Mouse (Mus musculus): ENCODE measurements around the gene Syn3. TPM values are rescaled to one million over a fixed set of nuclear protein-coding genes. Genes with fewer than 3 reads are reported as not detected.

Syn3 gene
- polyA plus RNA-seq, 1 experiment from 2014 or later: 8.5 TPM

DNA sequence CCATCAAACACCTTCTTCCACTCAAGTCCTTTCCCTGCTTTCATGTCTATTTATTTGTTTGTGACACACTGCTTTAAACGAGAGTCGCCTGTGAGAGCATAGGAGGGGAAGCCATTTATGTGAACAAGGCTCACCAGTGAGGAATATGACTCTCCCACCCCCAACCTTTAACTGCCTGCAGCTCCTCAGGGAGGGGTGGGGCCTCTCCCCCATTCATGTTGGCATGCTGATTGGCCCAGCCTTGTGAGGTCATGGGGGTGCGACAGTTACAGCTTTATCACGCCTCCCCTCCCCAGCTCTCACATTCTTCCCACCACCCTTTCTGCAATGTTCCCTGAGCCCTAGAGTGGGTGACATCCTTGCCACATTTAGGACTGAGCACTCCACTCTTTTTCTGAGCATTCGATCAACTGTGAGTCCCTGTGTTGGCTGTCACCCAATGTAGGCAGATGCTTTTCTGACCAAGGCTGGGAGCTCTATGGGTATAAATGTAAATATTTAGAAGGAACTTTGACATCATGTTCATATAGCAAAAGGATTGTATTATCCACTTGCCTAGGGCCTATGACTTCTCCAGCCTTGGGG, 361.0 kb downstream of the Syn3 start:
- Histone ChIP-seq H3K9ac (ENCODE audit: low read length) (no peak overlapping the region), H3K4me3 (ENCODE audit: low read depth, low read length) (no peak overlapping the region), H3K27me3 (replicated peaks; ENCODE audit: control insufficient read depth, insufficient read depth, low read length) (no peaks in the 10 kb centered on the region), H3K27ac (ENCODE audit: low read depth, low read length) (no peak overlapping the region), H3K4me2 (ENCODE audit: low read length) (no peak overlapping the region), H3K36me3 (ENCODE audit: control insufficient read depth, insufficient read depth, low read length) (no peaks in the 10 kb centered on the region), H3K4me1 (ENCODE audit: control insufficient read depth, insufficient read depth, low read length) (no peaks in the 10 kb centered on the region), H3K9me3 (replicated peaks; ENCODE audit: control insufficient read depth, low read length) (no peaks in the 10 kb centered on the region)
- ATAC-seq (no peak), DNase-seq (ENCODE audit: low spot score) (no peak)
- 68% methylated on average over 5 of the region's 5 CpGs for WGBS

DNA sequence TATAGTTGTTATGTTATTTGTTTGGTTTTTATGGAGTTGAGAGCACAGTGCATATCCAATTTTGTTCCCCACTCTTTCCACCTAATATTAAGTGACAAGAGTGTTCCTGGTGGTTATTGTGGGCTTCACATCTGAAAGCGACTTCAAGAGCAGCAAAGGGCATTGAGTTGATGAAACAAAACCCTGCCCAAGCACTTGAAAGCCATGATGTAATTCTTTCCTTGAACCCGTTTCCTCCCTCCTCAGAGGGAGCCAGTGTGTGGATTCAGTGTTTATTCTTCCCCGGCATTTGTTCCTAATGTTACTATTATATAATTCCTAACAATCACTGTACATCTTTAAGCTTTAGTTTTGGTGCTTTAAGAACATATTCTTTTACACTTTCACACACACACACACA, 361.6 kb downstream of the Syn3 start:
- DNase-seq (ENCODE audit: low spot score): no peak
- no peak overlapping the region for H3K4me3 ChIP-seq (ENCODE audit: low read depth, low read length)
- no peaks in the 10 kb centered on the region for H3K27me3 ChIP-seq (replicated peaks; ENCODE audit: control insufficient read depth, insufficient read depth, low read length)
- no peak overlapping the region for H3K27ac ChIP-seq (ENCODE audit: low read depth, low read length)
- H3K4me2 ChIP-seq (ENCODE audit: low read length): no peak overlapping the region
- no peaks in the 10 kb centered on the region for H3K36me3 ChIP-seq (ENCODE audit: control insufficient read depth, insufficient read depth, low read length)
- WGBS: 47% methylated on average over 3 of the region's 3 CpGs
- ATAC-seq: no peak
- H3K4me1 ChIP-seq (ENCODE audit: control insufficient read depth, insufficient read depth, low read length): no peaks in the 10 kb centered on the region
- H3K9me3 ChIP-seq (replicated peaks; ENCODE audit: control insufficient read depth, low read length): no peaks in the 10 kb centered on the region
- no peak overlapping the region for H3K9ac ChIP-seq (ENCODE audit: low read length)

- 90% methylated on average over 1 of the region's 1 CpGs for WGBS
- Histone ChIP-seq H3K4me2 (ENCODE audit: low read length) (no peak overlapping the region), H3K9ac (ENCODE audit: low read length) (no peak overlapping the region), H3K4me3 (ENCODE audit: low read depth, low read length) (no peak overlapping the region), H3K9me3 (replicated peaks; ENCODE audit: control insufficient read depth, low read length) (no peaks in the 10 kb centered on the region), H3K27me3 (replicated peaks; ENCODE audit: control insufficient read depth, insufficient read depth, low read length) (no peaks in the 10 kb centered on the region), H3K4me1 (ENCODE audit: control insufficient read depth, insufficient read depth, low read length) (no peaks in the 10 kb centered on the region), H3K36me3 (ENCODE audit: control insufficient read depth, insufficient read depth, low read length) (no peaks in the 10 kb centered on the region), H3K27ac (ENCODE audit: low read depth, low read length) (no peak overlapping the region)
- DNase-seq (ENCODE audit: low spot score) (no peak), ATAC-seq (no peak)
Measured at GRCm38 (mm10) chr10:86136249-86136648, 362.4 kb downstream of the Syn3 start.

DNA sequence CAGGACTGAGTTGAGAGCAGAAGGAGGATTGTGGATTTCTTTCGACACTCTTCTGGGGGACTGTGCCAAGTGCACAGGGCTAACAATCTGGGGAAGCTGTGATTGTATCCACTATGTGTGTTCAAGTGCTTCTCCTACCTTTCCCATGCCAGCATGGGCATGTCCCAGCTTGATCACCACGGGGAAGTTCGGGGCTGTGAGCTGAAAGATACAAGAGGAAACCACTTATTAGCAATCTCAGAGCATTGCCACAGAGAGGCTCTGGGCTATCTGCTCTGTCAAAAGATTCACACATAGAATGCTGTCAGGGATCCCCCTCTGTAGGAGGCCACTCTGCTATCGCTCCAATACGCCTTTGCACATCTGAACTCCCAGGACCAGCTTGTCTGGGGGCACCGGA, 363.8 kb downstream of the Syn3 start:
- ATAC-seq: no peak
- 85% methylated on average over 6 of the region's 6 CpGs for WGBS
- Histone ChIP-seq H3K9ac (ENCODE audit: low read length) (no peak overlapping the region), H3K27me3 (replicated peaks; ENCODE audit: control insufficient read depth, insufficient read depth, low read length) (no peaks in the 10 kb centered on the region), H3K36me3 (ENCODE audit: control insufficient read depth, insufficient read depth, low read length) (no peaks in the 10 kb centered on the region), H3K9me3 (replicated peaks; ENCODE audit: control insufficient read depth, low read length) (no peaks in the 10 kb centered on the region), H3K4me3 (ENCODE audit: low read depth, low read length) (no peak overlapping the region), H3K4me1 (ENCODE audit: control insufficient read depth, insufficient read depth, low read length) (no peaks in the 10 kb centered on the region), H3K4me2 (ENCODE audit: low read length) (no peak overlapping the region), H3K27ac (ENCODE audit: low read depth, low read length) (no peak overlapping the region)
- DNase-seq (ENCODE audit: low spot score): no peak

DNA sequence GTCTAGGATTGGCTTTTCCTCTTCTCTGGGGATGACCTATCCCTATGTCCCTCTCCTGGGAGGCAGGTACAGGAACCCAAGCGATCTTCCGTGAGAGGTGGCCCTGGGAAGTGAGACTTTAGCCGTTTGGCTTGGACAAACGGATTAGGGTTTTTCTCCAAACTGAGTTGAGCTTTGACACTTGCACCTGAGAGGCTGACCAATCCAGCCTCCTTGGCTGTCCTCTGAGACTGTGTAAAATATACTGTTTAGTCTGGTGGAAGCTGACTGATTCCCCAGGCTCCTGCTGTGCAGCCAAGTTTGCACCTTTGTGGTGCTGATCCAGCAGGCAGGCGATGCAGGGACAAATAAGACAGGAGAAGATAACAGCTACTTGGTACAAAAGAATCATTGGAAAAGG, 364.4 kb downstream of the Syn3 start:
- WGBS: 76% methylated on average over 5 of the region's 5 CpGs
- Histone ChIP-seq H3K4me1 (ENCODE audit: control insufficient read depth, insufficient read depth, low read length) (no peaks in the 10 kb centered on the region), H3K9me3 (replicated peaks; ENCODE audit: control insufficient read depth, low read length) (no peaks in the 10 kb centered on the region), H3K27ac (ENCODE audit: low read depth, low read length) (no peak overlapping the region), H3K4me2 (ENCODE audit: low read length) (no peak overlapping the region), H3K9ac (ENCODE audit: low read length) (no peak overlapping the region), H3K4me3 (ENCODE audit: low read depth, low read length) (no peak overlapping the region), H3K36me3 (ENCODE audit: control insufficient read depth, insufficient read depth, low read length) (no peaks in the 10 kb centered on the region), H3K27me3 (replicated peaks; ENCODE audit: control insufficient read depth, insufficient read depth, low read length) (no peaks in the 10 kb centered on the region)
- ATAC-seq (no peak), DNase-seq (ENCODE audit: low spot score) (no peak)

- no peak overlapping the region for H3K27ac ChIP-seq (ENCODE audit: low read depth, low read length)
- H3K4me2 ChIP-seq (ENCODE audit: low read length): no peak overlapping the region
- 90% methylated on average over 10 of the region's 10 CpGs for WGBS
- H3K27me3 ChIP-seq (replicated peaks; ENCODE audit: control insufficient read depth, insufficient read depth, low read length): no peaks in the 10 kb centered on the region
- no peak for ATAC-seq
- H3K36me3 ChIP-seq (ENCODE audit: control insufficient read depth, insufficient read depth, low read length): no peaks in the 10 kb centered on the region
- no peaks in the 10 kb centered on the region for H3K4me1 ChIP-seq (ENCODE audit: control insufficient read depth, insufficient read depth, low read length)
- H3K9ac ChIP-seq (ENCODE audit: low read length): no peak overlapping the region
- no peaks in the 10 kb centered on the region for H3K9me3 ChIP-seq (replicated peaks; ENCODE audit: control insufficient read depth, low read length)
- no peak overlapping the region for H3K4me3 ChIP-seq (ENCODE audit: low read depth, low read length)
- no peak for DNase-seq (ENCODE audit: low spot score)
Measured at GRCm38 (mm10) chr10:86132420-86132956, 366.2 kb downstream of the Syn3 start.

GRCm38 (mm10) chr10:86129046-86129445, 369.6 kb downstream of the Syn3 start:
- 97% methylated on average over 6 of the region's 6 CpGs for WGBS
- Histone ChIP-seq H3K27ac (ENCODE audit: low read depth, low read length) (no peak overlapping the region), H3K4me1 (ENCODE audit: control insufficient read depth, insufficient read depth, low read length) (no peaks in the 10 kb centered on the region), H3K4me2 (ENCODE audit: low read length) (no peak overlapping the region), H3K36me3 (ENCODE audit: control insufficient read depth, insufficient read depth, low read length) (no peaks in the 10 kb centered on the region), H3K9ac (ENCODE audit: low read length) (no peak overlapping the region), H3K4me3 (ENCODE audit: low read depth, low read length) (no peak overlapping the region), H3K9me3 (replicated peaks; ENCODE audit: control insufficient read depth, low read length) (no peaks in the 10 kb centered on the region), H3K27me3 (replicated peaks; ENCODE audit: control insufficient read depth, insufficient read depth, low read length) (no peaks in the 10 kb centered on the region)
- DNase-seq (ENCODE audit: low spot score): no peak
- ATAC-seq: no peak

DNA sequence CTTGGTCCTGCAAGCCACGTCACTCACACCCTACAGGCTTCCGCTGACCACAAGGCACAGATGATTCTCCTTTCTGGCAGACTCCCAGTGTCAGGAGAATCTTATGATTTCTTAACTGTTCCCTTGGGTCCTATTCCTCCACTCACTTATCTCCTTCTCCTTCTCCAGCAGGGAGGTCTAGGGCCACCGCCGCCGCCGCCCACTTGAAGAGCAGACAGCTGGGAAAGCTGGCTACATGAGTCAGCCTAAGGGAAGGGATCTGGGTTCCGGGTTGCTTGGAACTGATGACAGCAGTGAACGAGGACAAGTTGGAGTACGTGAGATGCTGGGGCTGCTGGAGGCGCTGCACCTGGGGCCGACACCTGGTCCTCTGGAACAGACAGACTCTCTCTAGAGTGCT, 372.2 kb downstream of the Syn3 start:
- ATAC-seq (no peak), DNase-seq (ENCODE audit: low spot score) (no peak)
- Histone ChIP-seq H3K36me3 (ENCODE audit: control insufficient read depth, insufficient read depth, low read length) (no peaks in the 10 kb centered on the region), H3K27ac (ENCODE audit: low read depth, low read length) (no peak overlapping the region), H3K9me3 (replicated peaks; ENCODE audit: control insufficient read depth, low read length) (no peaks in the 10 kb centered on the region), H3K4me3 (ENCODE audit: low read depth, low read length) (no peak overlapping the region), H3K9ac (ENCODE audit: low read length) (no peak overlapping the region), H3K27me3 (replicated peaks; ENCODE audit: control insufficient read depth, insufficient read depth, low read length) (no peaks in the 10 kb centered on the region), H3K4me1 (ENCODE audit: control insufficient read depth, insufficient read depth, low read length) (no peaks in the 10 kb centered on the region), H3K4me2 (ENCODE audit: low read length) (no peak overlapping the region)
- WGBS: 91% methylated on average over 11 of the region's 11 CpGs

DNA sequence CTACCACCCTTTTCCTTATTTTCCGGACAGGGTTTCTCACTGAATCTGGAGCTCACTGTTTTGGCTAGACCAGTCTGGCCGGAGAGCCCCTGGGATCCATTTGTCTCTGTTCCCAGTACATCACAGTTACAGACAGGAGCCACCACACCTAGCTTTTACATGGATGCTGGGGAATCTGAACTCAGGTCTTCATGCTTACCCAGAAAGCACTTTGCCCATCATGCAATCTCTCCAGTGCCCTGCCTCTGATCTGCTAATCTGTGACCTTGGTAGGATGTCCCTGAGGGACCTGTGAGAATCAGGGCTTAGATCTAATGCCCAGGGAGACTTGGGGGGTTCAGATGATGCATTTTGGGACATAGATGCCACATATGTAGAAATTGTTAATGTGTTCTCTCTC, 373.3 kb downstream of the Syn3 start:
- Histone ChIP-seq H3K4me1 (ENCODE audit: control insufficient read depth, insufficient read depth, low read length) (no peaks in the 10 kb centered on the region), H3K9me3 (replicated peaks; ENCODE audit: control insufficient read depth, low read length) (no peaks in the 10 kb centered on the region), H3K27ac (ENCODE audit: low read depth, low read length) (no peak overlapping the region), H3K27me3 (replicated peaks; ENCODE audit: control insufficient read depth, insufficient read depth, low read length) (no peaks in the 10 kb centered on the region), H3K4me2 (ENCODE audit: low read length) (no peak overlapping the region), H3K9ac (ENCODE audit: low read length) (no peak overlapping the region), H3K36me3 (ENCODE audit: control insufficient read depth, insufficient read depth, low read length) (no peaks in the 10 kb centered on the region), H3K4me3 (ENCODE audit: low read depth, low read length) (no peak overlapping the region)
- WGBS: 97% methylated on average over 2 of the region's 2 CpGs
- DNase-seq (ENCODE audit: low spot score) (no peak), ATAC-seq (no peak)

Measured in forebrain, embryonic 14.5 days (tissue).